Mouse (Mus musculus) limb, embryonic 14.5 days (tissue): ENCODE measurements around the gene Abcc6. TPM values are rescaled to one million over a fixed set of nuclear protein-coding genes. Genes with fewer than 3 reads are reported as not detected.
A peak's percentile ranks its signal among the peaks of the same experiment; 100 is the strongest.

Source experiments
- ATAC-seq: fragments of 200-750 bp; cut with Nextera tagmentation; 2 replicates; pipeline ENCODE4 v1.8.0; 2017; ENCODE audit warnings: low read depth, moderate number of reproducible peaks, moderate TSS enrichment; ENCODE audit not compliant: low FRiP score
- DNase-seq: peaks from one replicate; pipeline ENCODE4 v3.0.0-alpha.2; 2015; ENCODE audit warnings: low spot score
- H3K27ac ChIP-seq: fragments of 300-500 bp; sonication (generic); replicated peaks from 2 replicates; pipeline ENCODE4 v1.5.1; 2014; ENCODE audit warnings: low read depth, mild to moderate bottlenecking, low read length, moderate library complexity, mixed read lengths
- H3K27me3 ChIP-seq: fragments of 300-500 bp; sonication (generic); 2 replicates; pipeline ENCODE4 v1.6.1; 2014; ENCODE audit warnings: low read length, mixed read lengths; ENCODE audit not compliant: control insufficient read depth, insufficient read depth
- H3K36me3 ChIP-seq: fragments of 300-500 bp; sonication (generic); 2 replicates; pipeline ENCODE4 v1.6.1; 2014; ENCODE audit warnings: mild to moderate bottlenecking, low read length, moderate library complexity, mixed read lengths; ENCODE audit not compliant: control insufficient read depth, insufficient read depth
- H3K4me1 ChIP-seq: fragments of 300-500 bp; sonication (generic); 2 replicates; pipeline ENCODE4 v1.6.1; 2014; ENCODE audit warnings: antibody characterized with exemption, low read length, mixed read lengths; ENCODE audit not compliant: control insufficient read depth, insufficient read depth
- H3K4me2 ChIP-seq: fragments of 300-500 bp; sonication (generic); replicated peaks from 2 replicates; pipeline ENCODE4 v1.6.1; 2014; ENCODE audit warnings: low read depth, mild to moderate bottlenecking, low read length, moderate library complexity; ENCODE audit not compliant: severe bottlenecking
- H3K4me3 ChIP-seq: fragments of 300-500 bp; sonication (generic); replicated peaks from 2 replicates; pipeline ENCODE4 v1.5.1; 2014; ENCODE audit warnings: low read length
- H3K9ac ChIP-seq: fragments of 300-500 bp; sonication (generic); 2 replicates; pipeline ENCODE4 v1.6.1; 2014; ENCODE audit warnings: mild to moderate bottlenecking, low read depth, low read length, moderate library complexity; ENCODE audit not compliant: severe bottlenecking
- H3K9me3 ChIP-seq: fragments of 300-500 bp; sonication (generic); 2 replicates; pipeline ENCODE4 v1.6.1; 2016; ENCODE audit warnings: low read length; ENCODE audit not compliant: control insufficient read depth
- POLR2A ChIP-seq: fragments of 200-500 bp; IDR thresholded peaks from 2 replicates; pipeline ENCODE4 v1.8.0; 2012; ENCODE audit warnings: inconsistent platforms, mild to moderate bottlenecking, moderate library complexity, borderline replicate concordance; ENCODE audit not compliant: insufficient read depth, insufficient read length; ENCODE audit errors: extremely low read depth
- WGBS: fragments of 180-500 bp; shearing (Covaris S2); extraction: QIAGEN DNeasy Blood & Tissue Kit; methylation state at CpG from one replicate; pipeline ENCODE4 v1.1.7; 2014; 5-methylcytosine and 5-hydroxymethylcytosine counted together
- polyA plus RNA-seq, 2 experiments: library from polyadenylated mRNA; depleted of rRNA in 1 of 2; stranded (reverse) in 1 of 2; unstranded in 1 of 2; fragments of >200 nt; fragmentation: Nextera tagmentation in 1 of 2; extraction: Ambion mirVana in 1 of 2; gene quantifications; 2 replicates each; pipeline versions ENCODE4 v1.2.1 to v1.2.3; 2012 to 2014

Gene Abcc6
- polyA plus RNA-seq, 2 experiments, result 0.18 to 1.2 TPM

GRCm38 (mm10) chr7:46029299-46030144 lies 580 bp downstream of the Abcc6 start:
- Histone ChIP-seq H3K36me3 (no peaks in the 10 kb centered on the region), H3K9ac (0 out of 2 replicates have a peak overlapping the region, but pooled peaks have one; percentile 21), H3K4me2 (peak overlapping the region; percentile 2), H3K27me3 (no peaks in the 10 kb centered on the region), H3K27ac (no peak overlapping the region), H3K4me3 (no peak overlapping the region), H3K4me1 (peaks cover 5% of the 10 kb centered on the region; the same call in 1 of the 2 replicates), H3K9me3 (no peaks in the 10 kb centered on the region)
- no peak for DNase-seq
- TF ChIP-seq POLR2A, result no peak
- no peak for ATAC-seq
- WGBS, result 66% methylated on average over 9 of the region's 9 CpGs

- no peaks in the 10 kb centered on the region for H3K9me3 ChIP-seq
- H3K27me3 ChIP-seq, result no peaks in the 10 kb centered on the region
- no peak overlapping the region for H3K27ac ChIP-seq
- H3K4me3 ChIP-seq, result no peak overlapping the region
- 91% methylated on average over 10 of the region's 10 CpGs for WGBS
- TF ChIP-seq POLR2A, result no peak
- no peaks in the 10 kb centered on the region for H3K4me1 ChIP-seq
- no peak for ATAC-seq
- H3K36me3 ChIP-seq, result no peaks in the 10 kb centered on the region
- DNase-seq, result no peak
- H3K9ac ChIP-seq, result no peak overlapping the region
- no peak overlapping the region for H3K4me2 ChIP-seq
Observed at GRCm38 (mm10) chr7:46028681-46029080, 1.4 kb downstream of the Abcc6 start.

GRCm38 (mm10) chr7:46025436-46025835 lies 4.7 kb downstream of the Abcc6 start:
- Histone ChIP-seq H3K9me3 (no peaks in the 10 kb centered on the region), H3K9ac (no peak overlapping the region), H3K4me2 (no peak overlapping the region), H3K4me1 (no peaks in the 10 kb centered on the region), H3K36me3 (no peaks in the 10 kb centered on the region), H3K27me3 (no peaks in the 10 kb centered on the region), H3K27ac (no peak overlapping the region), H3K4me3 (no peak overlapping the region)
- WGBS, result 63% methylated on average over 9 of the region's 9 CpGs
- no peak for TF ChIP-seq POLR2A
- DNase-seq (no peak), ATAC-seq (no peak)

- Histone ChIP-seq H3K4me1 (0 out of 2 replicates have a peak, but pooled peaks cover 4% of the 10 kb centered on the region), H3K4me2 (no peak overlapping the region), H3K36me3 (no peaks in the 10 kb centered on the region), H3K27ac (no peak overlapping the region), H3K9ac (no peak overlapping the region), H3K9me3 (no peaks in the 10 kb centered on the region), H3K4me3 (no peak overlapping the region), H3K27me3 (no peaks in the 10 kb centered on the region)
- 6% methylated on average over 4 of the region's 4 CpGs for WGBS
- ATAC-seq (peak; percentile 73; the same call in 1 of the 2 replicates), DNase-seq (peak; percentile 61)
- TF ChIP-seq POLR2A, result no peak
Observed at GRCm38 (mm10) chr7:46021951-46022350, 8.2 kb downstream of the Abcc6 start.

- H3K9ac ChIP-seq, result no peak overlapping the region
- no peaks in the 10 kb centered on the region for H3K27me3 ChIP-seq
- H3K4me1 ChIP-seq, result 0 out of 2 replicates have a peak, but pooled peaks cover 4% of the 10 kb centered on the region
- no peak overlapping the region for H3K4me3 ChIP-seq
- no peak for ATAC-seq
- 75% methylated on average over 3 of the region's 3 CpGs for WGBS
- no peaks in the 10 kb centered on the region for H3K9me3 ChIP-seq
- peak; percentile 9 for DNase-seq
- H3K36me3 ChIP-seq, result no peaks in the 10 kb centered on the region
- no peak overlapping the region for H3K27ac ChIP-seq
- no peak for TF ChIP-seq POLR2A
- H3K4me2 ChIP-seq, result no peak overlapping the region
Observed at GRCm38 (mm10) chr7:46019594-46019993, 10.5 kb downstream of the Abcc6 start.
